Mouse (Mus musculus): ENCODE data around the gene Elac2.
A peak's percentile ranks its signal among the peaks of the same experiment; 100 is the strongest.

The Elac2 gene

GRCm38 (mm10) chr11:64978720-64979488 lies at the start of gene Elac2:
Gene Elac2 (plus strand): TSS chr11:64979038.
- DNase-seq (ENCODE audit: low read depth, low spot score), result peak; percentile 98

DNA sequence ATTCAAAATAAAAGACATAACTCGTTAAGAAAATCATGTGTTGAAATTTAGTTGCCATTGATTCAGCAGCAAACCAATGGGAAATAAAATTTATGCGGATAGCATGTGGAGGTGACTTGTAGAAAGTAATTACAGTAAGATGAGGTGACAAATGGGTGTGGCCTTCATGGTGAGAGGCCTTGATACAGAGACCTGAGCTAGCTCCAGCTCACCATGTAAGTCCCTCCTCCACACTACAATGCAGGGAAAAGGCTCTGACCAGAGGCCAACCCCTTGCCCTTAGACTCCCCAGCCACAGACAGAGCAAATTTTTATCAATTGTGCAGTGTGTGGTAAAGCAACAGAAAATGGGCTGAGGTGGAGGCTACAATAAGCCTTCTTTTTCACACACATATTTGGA lies 49.7 kb upstream of the Elac2 start:
- DNase-seq (ENCODE audit: low read depth, low spot score), result no peak

DNA sequence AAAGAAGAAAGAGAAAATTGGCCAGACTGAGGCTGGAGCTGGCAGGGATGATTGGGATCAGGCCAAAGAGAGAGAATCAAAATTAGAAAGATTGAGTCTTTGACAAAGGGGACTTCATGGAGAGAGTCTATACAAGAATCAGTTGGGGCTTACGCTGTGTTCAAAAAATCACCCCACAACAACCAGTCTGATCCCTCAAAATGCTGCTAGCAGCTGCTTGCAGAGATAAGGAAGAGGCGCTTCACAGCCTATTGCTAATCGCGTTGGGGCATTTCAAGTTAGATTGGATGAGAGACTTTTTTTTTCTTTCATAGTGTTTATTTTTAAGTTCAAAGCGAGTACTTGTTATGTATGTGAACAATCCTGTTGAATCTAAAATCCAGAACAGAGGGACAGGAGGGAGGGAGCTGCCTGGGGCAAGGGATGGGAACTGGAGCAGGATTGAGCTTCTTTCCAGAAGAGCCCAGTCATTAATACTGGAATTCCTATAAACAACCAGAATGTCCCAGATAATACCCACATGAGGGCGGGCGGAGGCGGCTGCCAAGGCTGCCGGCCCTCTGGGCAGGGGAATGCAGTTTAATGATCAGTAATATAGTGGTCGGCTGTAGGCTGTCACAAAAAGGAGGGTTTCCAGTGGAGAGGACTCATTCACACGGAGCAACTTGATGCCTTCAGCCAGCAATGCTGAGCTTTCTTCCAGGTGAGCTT lies 47.6 kb upstream of the Elac2 start:
- no peak for DNase-seq (ENCODE audit: low read depth, low spot score)

GRCm38 (mm10) chr11:64937226-64937625 lies 41.6 kb upstream of the Elac2 start:
- DNase-seq (ENCODE audit: low read depth, low spot score), result no peak

GRCm38 (mm10) chr11:64941193-64941592 lies 37.6 kb upstream of the Elac2 start:
- no peak for DNase-seq (ENCODE audit: low read depth, low spot score)

DNA sequence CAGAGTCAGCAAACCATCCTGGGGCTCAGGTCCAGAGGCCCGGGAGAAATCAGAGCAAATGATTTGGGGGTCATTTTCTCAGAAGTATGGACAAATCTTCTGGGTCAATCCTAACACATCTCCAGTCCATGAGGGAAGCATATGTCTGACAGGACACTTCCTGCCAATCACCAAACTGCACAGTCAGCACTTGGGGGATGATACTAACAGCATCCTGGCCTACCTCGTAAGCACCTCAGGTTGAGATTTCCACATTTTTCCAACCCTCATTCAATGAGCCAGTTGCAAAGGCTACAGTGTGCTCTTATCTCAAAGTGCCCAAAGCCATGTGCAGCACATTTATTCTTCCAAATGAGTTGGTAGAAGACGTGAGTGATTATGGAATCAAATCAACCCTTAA lies 29.1 kb upstream of the Elac2 start:
- DNase-seq (ENCODE audit: low read depth, low spot score), result no peak

- no peak for DNase-seq (ENCODE audit: low read depth, low spot score)
These were observed 21.7 kb upstream of the Elac2 start for GRCm38 (mm10) chr11:64956962-64957729.

DNA sequence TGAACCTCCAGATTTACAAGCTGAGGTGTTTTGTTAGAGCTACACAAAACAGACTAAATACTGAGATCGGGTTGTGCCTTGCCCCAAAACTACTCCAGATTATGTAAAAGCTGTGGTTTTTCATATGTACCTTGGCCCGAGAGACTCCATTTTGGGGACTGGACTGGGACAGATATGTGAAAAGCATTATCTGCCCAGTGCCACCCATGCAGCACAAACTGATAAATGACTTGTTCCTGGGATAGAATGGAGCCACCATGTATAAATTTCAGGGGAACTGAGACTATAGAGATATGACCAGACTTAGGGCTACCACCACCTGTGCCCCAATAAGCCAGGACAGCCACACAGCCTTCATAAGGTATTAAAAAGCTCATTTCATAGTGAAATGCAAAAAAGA lies 16.2 kb upstream of the Elac2 start:
- DNase-seq (ENCODE audit: low read depth, low spot score), result no peak

DNA sequence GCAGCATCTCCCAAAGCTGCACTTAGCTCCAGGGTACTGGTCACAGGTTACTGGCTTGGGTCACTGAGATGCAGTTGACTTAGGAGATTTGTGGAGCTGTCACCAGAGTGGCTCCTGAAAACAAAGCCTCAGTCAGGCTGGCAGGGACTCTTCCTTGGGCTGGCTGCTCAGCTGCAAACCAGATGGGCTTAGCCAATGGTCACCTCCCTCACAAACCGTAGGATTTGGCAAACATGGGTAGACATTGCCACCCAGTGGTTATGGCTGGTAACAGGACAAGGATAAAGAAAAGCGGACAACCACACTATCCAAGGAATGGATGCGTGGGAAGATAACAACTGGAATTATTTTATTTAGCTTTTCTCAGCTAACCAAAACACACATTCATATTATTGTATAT lies 10.3 kb upstream of the Elac2 start:
- peak; percentile 82 for DNase-seq (ENCODE audit: low read depth, low spot score)

DNA sequence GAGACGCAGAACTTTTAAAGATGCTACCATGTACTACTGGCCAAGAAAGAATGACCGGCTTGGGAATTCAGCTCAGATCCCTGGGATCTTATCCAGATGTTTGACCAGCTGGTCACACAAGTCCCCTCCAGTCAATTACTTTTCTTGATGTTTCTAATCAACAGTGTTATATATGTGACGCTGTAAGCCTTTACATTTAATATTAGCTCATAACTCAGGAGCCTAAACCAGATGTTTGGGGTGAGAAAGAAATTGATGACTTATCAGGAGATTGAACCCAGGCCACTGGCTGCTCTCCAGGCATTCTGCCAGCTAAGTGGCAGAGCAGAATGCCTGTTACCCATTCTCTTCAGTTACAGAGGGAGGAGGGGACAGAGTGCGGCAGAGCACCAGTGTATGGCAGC lies 9.9 kb upstream of the Elac2 start:
- DNase-seq (ENCODE audit: low read depth, low spot score), result no peak

DNA sequence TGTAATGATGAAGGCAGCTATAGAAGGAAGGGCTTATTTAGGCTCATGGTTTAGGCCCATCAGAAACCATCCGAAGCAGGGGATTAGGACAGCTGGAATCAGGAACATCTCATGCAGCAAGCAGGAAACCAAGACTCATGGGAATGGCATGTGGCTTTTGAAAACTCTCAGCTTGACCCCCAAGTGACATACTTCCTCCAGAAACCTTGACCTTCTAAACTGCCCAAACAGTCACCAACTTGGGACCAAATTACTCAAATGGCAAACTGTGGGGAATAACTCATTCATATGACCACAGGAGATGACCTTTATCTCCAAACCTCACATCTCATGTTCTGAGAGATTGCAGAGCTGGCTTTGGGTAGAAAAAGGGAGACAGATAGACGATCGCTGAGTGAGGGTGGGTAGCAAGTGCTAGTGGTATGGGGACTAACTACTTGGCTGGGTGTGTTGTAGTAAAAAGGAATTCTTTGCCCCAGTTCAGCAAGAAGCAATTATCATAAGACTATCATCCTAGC lies 7.3 kb upstream of the Elac2 start:
- DNase-seq (ENCODE audit: low read depth, low spot score), result no peak

- DNase-seq (ENCODE audit: low read depth, low spot score), result no peak
These were observed 6.4 kb upstream of the Elac2 start for GRCm38 (mm10) chr11:64972418-64972817.

GRCm38 (mm10) chr11:64979489-64979845 lies 629 bp downstream of the Elac2 start:
- DNase-seq (ENCODE audit: low read depth, low spot score), result no peak

DNA sequence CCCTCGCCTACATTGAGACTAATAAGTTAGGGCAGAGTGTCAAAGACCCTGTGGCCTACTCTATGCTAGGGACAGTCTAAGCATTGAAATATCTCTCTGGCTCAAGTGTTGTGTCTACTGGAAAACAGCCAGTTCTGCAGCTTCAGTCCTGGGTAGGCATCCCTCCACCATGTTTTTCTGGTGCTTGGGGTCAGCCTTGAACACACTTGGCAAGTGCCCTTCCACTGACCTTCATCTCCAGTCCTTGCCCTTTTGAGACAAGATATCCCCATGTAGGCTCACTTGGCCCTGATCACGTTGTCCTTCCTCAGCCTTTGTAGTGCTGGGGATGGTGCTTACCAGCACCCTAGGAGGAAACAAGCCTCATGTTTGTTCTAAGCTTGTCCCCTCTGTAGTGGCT lies 9.7 kb downstream of the Elac2 start:
- DNase-seq (ENCODE audit: low read depth, low spot score), result no peak

- no peak for DNase-seq (ENCODE audit: low read depth, low spot score)
These were observed 19.6 kb downstream of the Elac2 start for GRCm38 (mm10) chr11:64998439-64998838.

DNA sequence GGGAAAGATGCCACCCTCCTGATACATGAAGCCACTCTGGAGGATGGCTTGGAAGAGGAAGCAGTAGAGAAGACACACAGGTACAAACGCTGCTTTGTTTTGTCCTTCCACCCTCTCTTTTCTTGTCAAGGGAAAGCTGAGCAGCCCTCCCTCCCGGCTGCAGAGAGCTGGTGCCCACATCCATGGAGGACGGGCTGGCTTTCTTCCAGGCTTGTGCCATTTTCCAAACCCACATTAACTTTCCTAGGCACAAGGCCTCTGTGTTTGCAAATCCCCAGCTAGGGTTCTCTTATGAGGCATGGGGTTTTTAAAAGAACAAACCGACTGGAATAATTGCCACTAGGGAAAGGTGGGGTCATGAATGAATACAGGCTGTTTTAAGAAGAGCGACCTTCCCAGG lies 20.8 kb downstream of the Elac2 start:
- DNase-seq (ENCODE audit: low read depth, low spot score), result no peak

GRCm38 (mm10) chr11:65001729-65002128 lies 22.9 kb downstream of the Elac2 start:
- DNase-seq (ENCODE audit: low read depth, low spot score), result no peak

- no peak for DNase-seq (ENCODE audit: low read depth, low spot score)
These were observed 24.8 kb downstream of the Elac2 start for GRCm38 (mm10) chr11:65003611-65004010.

DNA sequence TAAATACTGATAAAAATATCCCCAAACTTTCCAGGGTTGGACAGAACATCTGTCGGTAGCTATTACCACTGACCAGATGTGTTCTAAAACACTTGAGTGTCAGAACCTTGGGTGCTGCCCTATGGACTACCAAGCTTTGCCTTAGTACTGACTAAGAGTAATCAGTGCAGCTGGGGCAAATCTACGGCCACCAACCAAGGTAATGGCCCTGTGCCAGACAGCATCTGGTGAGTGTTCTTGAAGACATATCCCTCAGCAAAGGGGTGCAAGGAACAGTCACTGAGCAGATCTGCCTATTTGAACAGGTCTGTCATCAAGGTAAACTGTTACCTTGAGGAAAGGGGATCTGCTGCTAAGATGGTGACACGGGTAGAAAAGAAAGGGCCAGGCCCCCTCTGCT lies 26.0 kb downstream of the Elac2 start:
- DNase-seq (ENCODE audit: low read depth, low spot score), result no peak

- no peak for DNase-seq (ENCODE audit: low read depth, low spot score)
These were observed 27.2 kb downstream of the Elac2 start for GRCm38 (mm10) chr11:65006047-65006446.

- DNase-seq (ENCODE audit: low read depth, low spot score), result no peak
These were observed 35.1 kb downstream of the Elac2 start for GRCm38 (mm10) chr11:65013906-65014305.

GRCm38 (mm10) chr11:65016754-65017153 lies 37.9 kb downstream of the Elac2 start:
- DNase-seq (ENCODE audit: low read depth, low spot score), result no peak

Data from embryo, embryonic 11.5 days (tissue).